9 mouse cellular contexts compared by ENCODE assay signal in the genomic region with DNA sequence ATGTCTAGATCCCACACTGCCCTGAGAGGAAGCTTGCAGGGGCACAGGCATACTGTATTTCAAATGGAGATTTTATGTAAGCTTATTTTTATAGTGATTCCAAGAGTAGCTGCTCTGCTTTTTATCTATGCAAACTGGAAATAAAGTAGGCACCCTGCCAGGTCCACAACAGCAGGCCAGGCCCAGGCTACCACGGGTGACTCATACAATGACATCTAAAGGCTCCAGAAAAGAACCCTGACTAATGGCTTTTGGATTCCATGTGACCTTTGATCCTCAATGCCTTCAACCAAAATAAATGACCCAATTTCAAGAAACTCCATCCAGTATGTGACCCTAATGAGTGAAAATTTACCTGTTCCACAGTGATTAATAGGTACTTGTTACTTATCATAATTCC.
DNase-seq lines count a peak whose midpoint lies in the region; ATAC-seq and TF ChIP-seq lines count a peak whose summit lies in the region.
"Had no signal": no experiment of that assay in that cellular context is flagged by ENCODE, and none has a peak within 500 bp of the region (broad histone marks: within the 10 kb centered on the region; RNA-seq: fewer than 3 reads in every experiment).

No protein-coding gene starts in this region.

- WGBS in liver, adult 2 months: 3% methylated on average over 1 of the region's 1 CpGs

- peak; percentile 47 for DNase-seq in liver, adult 2 months (ENCODE audit: extremely low read depth, low read depth, low spot score)
- DNase-seq in liver: no peak
- DNase-seq in adrenal gland, adult 2 months: peak; percentile 89
- DNase-seq in heart, adult 9 months (ENCODE audit: low spot score in 2 of 2): peak; percentile 61 to 81
- peak; percentile 24 for DNase-seq in lung, postnatal 14 days
- DNase-seq in layer of hippocampus, postnatal 14 days (ENCODE audit: low spot score in 2 of 2): no peak
- DNase-seq in layer of hippocampus, adult 9-10 months (ENCODE audit: low spot score): no peak

- no peaks in the 10 kb centered on the region for H3K27me3 ChIP-seq in liver, adult 2 months (ENCODE audit: control insufficient read depth, insufficient read depth, low read length)
- H3K27me3 ChIP-seq: neural tube, embryonic 13.5 days had no signal

- no peaks in the 10 kb centered on the region for H3K36me3 ChIP-seq in liver, adult 2 months (ENCODE audit: control insufficient read depth, insufficient read depth, low read length)

- peaks cover 1% of the 10 kb centered on the region; the same call in 1 of the 2 replicates for H3K4me1 ChIP-seq in liver, adult 2 months (ENCODE audit: control insufficient read depth, insufficient read depth, low read length)

- H3K4me3 ChIP-seq in liver, adult 2 months (ENCODE audit: insufficient read depth, low read depth, low read length): no peak overlapping the region
- H3K4me3 ChIP-seq: neural tube, embryonic 13.5 days had no signal

- no peak for TF ChIP-seq POLR2A in liver, adult 2 months (IDR thresholded peaks at IDR 0.05; ENCODE audit: extremely low read depth, insufficient read depth, low read length)

- no peak overlapping the region for H3K9ac ChIP-seq in liver, adult 2 months (ENCODE audit: low read depth, low read length)
- H3K9ac ChIP-seq: neural tube, embryonic 13.5 days had no signal

- ATAC-seq in inflammation-experienced regulatory T-cells, adult 6 months: no peak

- H3K27ac ChIP-seq in liver, adult 2 months (replicated peaks; ENCODE audit: insufficient read depth, low read depth, low read length): no peak overlapping the region
- H3K27ac ChIP-seq: neural tube, embryonic 13.5 days had no signal

- TF ChIP-seq CTCF in liver, adult 2 months (IDR thresholded peaks at IDR 0.05; ENCODE audit: low read depth, low read length): no peak

- no peaks in the 10 kb centered on the region; the same call in 1 of the 2 replicates for H3K79me2 ChIP-seq in liver, adult 2 months (ENCODE audit: control insufficient read depth, insufficient read depth, low read length)

Comparison
In these comparisons a context has a peak if more than half of its experiments do, and no peak if none do; other contexts are left out.
1. DNase-seq: peak in liver, adult 2 months (single experiment), adrenal gland, adult 2 months (single experiment), heart, adult 9 months (2 of 2) and lung, postnatal 14 days (single experiment); none in liver (single experiment), layer of hippocampus, postnatal 14 days (0 of 2) and layer of hippocampus, adult 9-10 months (single experiment).